Mouse (Mus musculus) erythroblast, adult 5-6 weeks (primary cell): ENCODE data around the gene Commd3. TPM values are rescaled to one million over a fixed set of nuclear protein-coding genes. Genes with fewer than 3 reads are reported as not detected.

Experiments
- ATAC-seq: replicated peaks from 2 replicates; pipeline ENCODE4 v1.8.0; 2016; ENCODE audit warnings: moderate number of reproducible peaks, mild to moderate bottlenecking, moderate TSS enrichment, inconsistent platforms; ENCODE audit not compliant: poor library complexity, low FRiP score, severe bottlenecking
- total RNA-seq, 2 experiments: library from RNA; stranded (forward) in 1 of 2; stranded (reverse) in 1 of 2; fragments of 150-400 nt in 1 of 2; fragments of 200-764, 138-1000 nt in 1 of 2; gene quantifications; 2 replicates each; pipeline versions ENCODE4 v1.2.3 to v1.2.4; 2015 to 2017; ENCODE audit warnings: low replicate concordance in 2 of 2

Gene Commd3
- total RNA-seq, 2 experiments from 2014 or later = 37.3 to 51.4 TPM

- no peak for ATAC-seq
These were observed 38.2 kb downstream of the Commd3 start for GRCm38 (mm10) chr2:18710356-18710755.

GRCm38 (mm10) chr2:18713071-18713470, 40.9 kb downstream of the Commd3 start:
- no peak for ATAC-seq

GRCm38 (mm10) chr2:18714337-18714736, 42.2 kb downstream of the Commd3 start:
- no peak for ATAC-seq

- no peak for ATAC-seq
These were observed 46.3 kb downstream of the Commd3 start for GRCm38 (mm10) chr2:18718521-18718920.

- ATAC-seq = no peak
These were observed 50.1 kb downstream of the Commd3 start for GRCm38 (mm10) chr2:18722208-18722830.

- no peak for ATAC-seq
These were observed 52.3 kb downstream of the Commd3 start for GRCm38 (mm10) chr2:18724462-18724861.

Other genes with a start within 250 kb of the Commd3 start
- gene Bmi1, start 4.6 kb downstream of the Commd3 start, total RNA-seq (2015; ENCODE audit: low replicate concordance) = 10.8 and 11.5 TPM in 2 replicates
- 5.3 and 14.9 TPM in 2 replicates for gene Bmi1, start 4.6 kb downstream of the Commd3 start, total RNA-seq (2017; ENCODE audit: low replicate concordance)
- gene Spag6, start 21.6 kb downstream of the Commd3 start, total RNA-seq (2015; ENCODE audit: low replicate concordance) = not detected in 2 replicates
- gene Spag6, start 21.6 kb downstream of the Commd3 start, total RNA-seq (2017; ENCODE audit: low replicate concordance) = 0.60 TPM in 1 of 2 replicates, not detected in the other